Mouse (Mus musculus): ENCODE data around the gene Far1.

- TF ChIP-seq CTCF (IDR thresholded peaks at IDR 0.05; ENCODE audit: low read depth), result no peak
- TF ChIP-seq EP300 (IDR thresholded peaks at IDR 0.05; ENCODE audit: low read depth), result no peak
These were observed 100.7 kb downstream of the Far1 start for GRCm38 (mm10) chr7:113614198-113614927.
